Mouse (Mus musculus) kidney, adult 2 months (tissue): ENCODE data around the gene Rem2.

Experiments
- CTCF ChIP-seq: fragments of 200-500 bp; conservative IDR thresholded peaks from 2 replicates; pipeline ENCODE4 v1.5.1; 2011; ENCODE audit warnings: low read depth, mild to moderate bottlenecking, control low read depth, low read length, moderate library complexity, mixed read lengths; ENCODE audit not compliant: insufficient read depth, insufficient read length
- POLR2A ChIP-seq: fragments of 200-500 bp; IDR thresholded peaks from one replicate; pipeline ENCODE4 v1.6.1; 2011; ENCODE audit warnings: low read depth, low read length, control low read depth

DNA sequence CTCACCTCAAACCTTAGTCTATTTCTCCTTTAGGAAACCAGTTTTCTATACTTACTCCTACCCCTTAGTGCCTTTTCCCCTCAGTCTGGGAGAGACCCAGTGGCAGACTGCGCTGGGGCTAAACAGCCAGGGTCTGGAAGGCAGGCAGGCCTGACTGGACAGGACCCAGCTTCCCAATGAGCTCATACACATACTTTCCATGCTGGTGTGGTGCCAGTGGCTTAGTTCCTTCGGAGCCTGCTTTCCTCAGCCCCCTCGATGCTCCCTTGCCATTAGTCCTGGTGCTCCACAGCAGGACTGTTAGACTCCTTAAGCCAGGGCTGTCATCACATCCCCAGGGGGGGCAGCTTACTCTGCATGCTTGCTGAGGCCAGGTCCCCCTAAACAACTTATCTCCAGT lies 30.4 kb upstream of the Rem2 start:
- TF ChIP-seq CTCF, result no peak
- TF ChIP-seq POLR2A, result no peak
